Mouse (Mus musculus) bone marrow, adult 2 months (tissue): Measurements from ENCODE around the gene Klf4.

ENCODE experiments used
- CTCF ChIP-seq: fragments of 200-500 bp; IDR thresholded peaks from 2 replicates; pipeline ENCODE4 v1.5.1; 2011; ENCODE audit warnings: low read length, control low read depth; ENCODE audit not compliant: control insufficient read depth, insufficient read depth
- POLR2A ChIP-seq: fragments of 200-500 bp; IDR thresholded peaks from 2 replicates; pipeline ENCODE4 v1.6.1; 2011; ENCODE audit warnings: low read depth, mild to moderate bottlenecking, control low read depth, low read length, borderline replicate concordance; ENCODE audit not compliant: control insufficient read depth

DNA sequence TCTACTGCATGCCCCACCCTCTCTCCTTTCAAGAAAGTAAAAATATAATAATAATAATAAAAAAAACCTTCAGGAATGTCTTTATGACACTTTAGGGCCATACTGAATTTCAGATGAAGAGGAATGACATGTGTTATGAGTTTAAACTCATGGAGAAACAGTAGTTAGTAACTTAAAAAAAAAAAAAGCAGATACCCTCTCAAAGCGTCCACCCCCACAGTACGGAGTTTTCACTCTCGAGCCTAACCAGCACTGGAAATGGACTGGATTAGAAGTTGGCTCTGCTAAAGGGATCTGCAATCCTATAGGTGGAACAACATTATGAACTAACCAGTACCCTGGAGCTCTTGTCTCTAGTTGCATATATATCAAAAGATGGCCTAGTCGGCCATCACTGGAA lies 3.9 kb downstream of the Klf4 start:
- TF ChIP-seq CTCF: no peak
- no peak for TF ChIP-seq POLR2A
